Mouse (Mus musculus) ES-E14 (cell line): ENCODE results near the gene Per1.

ENCODE experiments used
- CHD2 ChIP-seq: IDR thresholded peaks from 2 replicates; pipeline ENCODE4 v1.6.1; 2014; ENCODE audit warnings: mild to moderate bottlenecking, low read depth, low read length, inconsistent platforms
- HCFC1 ChIP-seq: IDR thresholded peaks from 2 replicates; pipeline ENCODE4 v1.6.1; 2012; ENCODE audit warnings: low read length, inconsistent platforms, borderline replicate concordance; ENCODE audit not compliant: insufficient read depth
- MAFK ChIP-seq: IDR thresholded peaks from 2 replicates; pipeline ENCODE4 v1.6.1; 2014; ENCODE audit warnings: mild to moderate bottlenecking, low read depth, low read length, inconsistent platforms; ENCODE audit not compliant: insufficient read depth
- ZC3H11A ChIP-seq: IDR thresholded peaks from 2 replicates; pipeline ENCODE4 v1.6.1; 2012; ENCODE audit warnings: low read depth, mild to moderate bottlenecking, inconsistent platforms, low read length, borderline replicate concordance
- ZNF384 ChIP-seq: IDR thresholded peaks from 2 replicates; pipeline ENCODE4 v1.6.1; 2012; ENCODE audit warnings: low read depth, low read length, inconsistent platforms

DNA sequence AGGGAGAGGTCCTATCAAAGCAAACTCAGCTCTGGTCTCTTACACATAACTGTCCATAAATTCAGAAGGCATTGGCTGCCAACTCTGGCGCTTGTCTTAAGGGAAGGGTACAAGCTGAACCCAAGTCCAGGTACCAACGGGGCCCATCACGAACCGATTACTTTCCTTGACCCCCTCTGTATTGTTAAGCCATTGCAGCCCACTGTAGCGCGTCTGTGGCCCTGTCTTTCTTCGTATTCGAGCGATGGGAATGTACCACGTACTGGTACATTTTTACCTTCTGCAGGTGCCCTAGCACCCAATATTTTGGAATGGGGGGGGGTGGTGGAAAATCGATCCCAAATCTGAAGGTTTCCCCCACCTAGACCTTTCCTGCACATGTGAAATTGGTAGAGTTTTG lies 22.8 kb upstream of the Per1 start:
- no peak for TF ChIP-seq MAFK
- TF ChIP-seq HCFC1 = no peak
- no peak for TF ChIP-seq CHD2
- no peak for TF ChIP-seq ZNF384
- TF ChIP-seq ZC3H11A = no peak
